Mouse (Mus musculus): ENCODE data around the gene H2al1d.
"Not testable (repeated sequence)": the region's sequence is repeated elsewhere in the genome, so short reads cannot be mapped to it uniquely, and the experiment has no call there.

The H2al1d gene

GRCm38 (mm10) chrX:11308524-11308923 lies at the start of gene H2al1d:
TSS of gene H2al1d (plus strand) at chrX:11308824.
- not testable (repeated sequence) for DNase-seq (ENCODE audit: low spot score)

DNA sequence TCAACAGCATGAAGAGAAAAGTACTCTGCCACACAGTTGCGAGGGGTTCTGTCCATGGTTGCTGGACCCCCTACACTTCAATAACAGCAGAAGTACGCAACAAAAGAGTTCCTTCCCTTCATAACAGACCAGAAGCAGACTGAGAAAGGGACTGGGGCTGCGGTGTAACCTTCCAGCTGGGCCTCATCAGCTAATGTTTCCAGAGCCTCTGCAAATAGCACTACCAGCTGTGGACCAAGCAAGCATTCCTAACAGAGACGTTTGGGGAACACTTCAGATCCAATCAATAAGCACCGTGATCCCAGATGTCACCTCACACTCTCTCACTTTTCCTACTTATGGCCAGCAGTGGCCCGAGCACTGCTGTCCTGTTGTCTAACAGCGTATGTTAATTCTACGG lies 43.7 kb upstream of the H2al1d start:
- DNase-seq (ENCODE audit: low spot score): no peak

DNA sequence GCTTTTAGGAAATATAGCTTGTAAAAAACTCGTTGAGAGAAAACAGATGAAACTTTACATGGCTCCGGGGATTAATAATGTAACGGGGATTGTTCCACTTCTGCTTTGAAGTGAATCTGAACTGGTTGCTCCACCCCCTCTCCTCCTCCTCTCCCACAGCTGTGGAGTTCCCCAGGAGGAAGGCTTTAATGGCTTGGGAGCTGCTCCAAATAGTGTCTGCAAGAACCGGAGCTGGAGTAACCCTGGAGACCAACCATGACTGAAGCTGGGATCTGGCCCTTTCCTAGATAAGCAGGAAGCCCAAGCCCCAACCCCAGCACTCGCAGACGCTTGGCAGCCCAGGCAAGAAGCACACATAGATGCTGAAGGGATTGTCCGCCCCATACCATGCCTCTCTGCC lies 40.8 kb upstream of the H2al1d start:
- no peak for DNase-seq (ENCODE audit: low spot score)

- DNase-seq (ENCODE audit: low spot score): no peak
These were observed 39.5 kb upstream of the H2al1d start for GRCm38 (mm10) chrX:11269074-11269473.

GRCm38 (mm10) chrX:11273190-11273589 lies 35.4 kb upstream of the H2al1d start:
- DNase-seq (ENCODE audit: low spot score): no peak

DNA sequence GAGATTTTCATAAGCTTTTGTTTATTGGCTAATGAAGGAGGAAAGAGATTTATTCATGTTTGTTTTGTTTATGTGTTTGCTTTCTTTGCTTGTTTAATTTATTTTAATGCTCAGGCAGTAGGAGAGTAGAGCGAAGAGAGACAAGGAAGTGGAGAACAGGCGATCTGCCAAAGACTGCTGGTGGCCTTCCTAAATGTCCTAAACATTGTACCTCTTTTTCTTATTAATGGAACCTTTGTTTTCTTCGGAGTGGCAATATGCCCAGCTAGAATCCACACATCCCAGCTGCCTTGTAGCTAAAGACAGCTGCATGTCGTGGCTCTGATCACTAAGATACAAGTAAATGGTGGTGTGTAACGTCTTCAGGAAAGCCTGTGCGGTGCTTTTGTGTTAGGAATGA lies 31.5 kb upstream of the H2al1d start:
- DNase-seq (ENCODE audit: low spot score): no peak

DNA sequence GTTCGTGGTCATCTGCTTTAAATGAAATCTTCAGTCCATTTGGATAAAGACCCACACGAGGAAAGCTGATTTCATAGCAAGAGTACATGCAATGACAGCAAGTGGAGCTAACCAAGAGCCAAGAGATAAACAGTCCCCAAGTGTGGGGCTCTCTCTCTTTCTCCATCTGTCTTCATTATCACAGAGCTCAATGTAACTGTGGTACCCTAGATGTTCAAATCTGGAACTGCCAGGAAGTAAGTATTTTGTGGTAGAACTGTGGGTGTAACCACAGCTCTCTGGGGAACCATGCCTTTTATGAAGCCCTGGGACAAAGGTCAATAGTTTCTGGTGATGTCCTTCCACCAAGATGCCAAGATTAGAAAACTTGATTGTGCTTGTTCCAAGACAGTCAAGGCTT lies 27.9 kb upstream of the H2al1d start:
- DNase-seq (ENCODE audit: low spot score): no peak

- DNase-seq (ENCODE audit: low spot score): no peak
These were observed 20.2 kb upstream of the H2al1d start for GRCm38 (mm10) chrX:11288306-11288882.

DNA sequence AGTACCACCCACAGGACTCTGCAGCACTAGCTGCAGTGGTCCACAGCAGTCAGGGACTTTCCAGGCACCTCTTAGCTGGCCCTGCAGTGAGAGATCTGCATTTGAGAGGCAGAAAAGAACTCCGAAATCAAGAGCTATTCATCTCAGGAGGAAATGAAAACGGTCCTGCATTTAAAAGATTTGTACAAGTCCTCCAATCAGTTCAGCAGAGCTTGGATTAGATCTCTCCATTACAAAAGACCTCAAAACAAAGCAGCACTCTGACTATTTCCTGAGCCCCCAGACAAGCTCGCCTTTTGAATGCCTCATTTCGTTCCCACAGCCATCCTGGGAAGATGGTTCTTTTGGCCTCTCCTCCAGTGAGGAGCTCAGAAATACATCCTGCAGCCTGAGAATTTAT lies 19.4 kb upstream of the H2al1d start:
- no peak for DNase-seq (ENCODE audit: low spot score)

GRCm38 (mm10) chrX:11298957-11299356 lies 9.7 kb upstream of the H2al1d start, which contains the start of gene H2al1a:
TSS of gene H2al1a (plus strand) at chrX:11299257.
- not testable (repeated sequence) for DNase-seq (ENCODE audit: low spot score)

GRCm38 (mm10) chrX:11302132-11302531 lies 6.5 kb upstream of the H2al1d start, which contains the start of gene H2al1b:
TSS of gene H2al1b (plus strand) at chrX:11302432.
- not testable (repeated sequence) for DNase-seq (ENCODE audit: low spot score)

- not testable (repeated sequence) for DNase-seq (ENCODE audit: low spot score)
These were observed 3.3 kb upstream of the H2al1d start, which contains the start of gene H2al1c for GRCm38 (mm10) chrX:11305355-11305754. TSS of gene H2al1c (plus strand) at chrX:11305655.

DNA sequence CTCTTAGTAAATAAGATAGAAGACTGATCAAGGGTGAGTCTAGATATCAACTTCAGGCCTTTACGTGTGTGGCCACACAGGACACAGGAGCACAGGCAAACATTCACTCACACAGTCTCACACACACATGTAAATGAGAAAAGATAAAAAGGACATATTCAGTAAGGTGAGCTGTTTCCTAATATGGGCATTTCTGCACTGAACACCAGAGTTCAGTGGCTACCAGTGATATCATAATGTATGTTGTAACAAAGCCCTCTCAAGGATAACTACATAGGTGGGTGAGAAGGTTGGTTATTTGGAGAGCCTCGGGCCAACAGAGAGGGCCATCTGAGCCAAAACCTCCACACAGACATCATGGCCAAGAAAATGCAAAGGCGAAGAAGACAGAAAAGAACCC lies 3.0 kb downstream of the H2al1d start, which contains the start of gene H2al1e:
TSS of gene H2al1e (plus strand) at position 301 of the 400 bp plus-strand sequence.
- DNase-seq (ENCODE audit: low spot score): not testable (repeated sequence)

DNA sequence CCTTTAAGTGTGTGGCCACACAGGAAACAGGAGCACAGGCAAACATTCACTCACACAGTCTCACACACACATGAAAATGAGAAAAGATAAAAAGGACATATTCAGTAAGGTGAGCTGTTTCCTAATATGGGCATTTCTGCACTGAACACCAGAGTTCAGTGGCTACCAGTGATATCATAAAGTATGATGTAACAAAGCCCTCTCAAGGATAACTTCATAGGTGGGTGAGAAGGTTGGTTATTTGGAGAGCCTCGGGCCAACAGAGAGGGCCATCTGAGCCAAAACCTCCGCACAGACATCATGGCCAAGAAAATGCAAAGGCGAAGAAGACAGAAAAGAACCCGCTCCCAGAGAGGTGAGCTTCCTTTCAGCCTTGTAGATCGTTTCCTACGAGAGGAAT lies 6.2 kb downstream of the H2al1d start, which contains the start of gene H2al1f:
TSS of gene H2al1f (plus strand) at position 301 of the 400 bp plus-strand sequence.
- not testable (repeated sequence) for DNase-seq (ENCODE audit: low spot score)

DNA sequence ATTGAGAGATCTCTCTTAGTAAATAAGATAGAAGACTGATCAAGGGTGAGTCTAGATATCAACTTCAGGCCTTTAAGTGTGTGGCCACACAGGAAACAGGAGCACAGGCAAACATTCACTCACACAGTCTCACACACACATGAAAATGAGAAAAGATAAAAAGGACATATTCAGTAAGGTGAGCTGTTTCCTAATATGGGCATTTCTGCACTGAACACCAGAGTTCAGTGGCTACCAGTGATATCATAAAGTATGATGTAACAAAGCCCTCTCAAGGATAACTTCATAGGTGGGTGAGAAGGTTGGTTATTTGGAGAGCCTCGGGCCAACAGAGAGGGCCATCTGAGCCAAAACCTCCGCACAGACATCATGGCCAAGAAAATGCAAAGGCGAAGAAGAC lies 9.3 kb downstream of the H2al1d start, which contains the start of gene H2al1g:
TSS of gene H2al1g (plus strand) at position 301 of the 400 bp plus-strand sequence.
- DNase-seq (ENCODE audit: low spot score): not testable (repeated sequence)

DNA sequence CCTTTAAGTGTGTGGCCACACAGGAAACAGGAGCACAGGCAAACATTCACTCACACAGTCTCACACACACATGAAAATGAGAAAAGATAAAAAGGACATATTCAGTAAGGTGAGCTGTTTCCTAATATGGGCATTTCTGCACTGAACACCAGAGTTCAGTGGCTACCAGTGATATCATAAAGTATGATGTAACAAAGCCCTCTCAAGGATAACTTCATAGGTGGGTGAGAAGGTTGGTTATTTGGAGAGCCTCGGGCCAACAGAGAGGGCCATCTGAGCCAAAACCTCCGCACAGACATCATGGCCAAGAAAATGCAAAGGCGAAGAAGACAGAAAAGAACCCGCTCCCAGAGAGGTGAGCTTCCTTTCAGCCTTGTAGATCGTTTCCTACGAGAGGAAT lies 12.6 kb downstream of the H2al1d start, which contains the start of gene H2al1h:
TSS of gene H2al1h (plus strand) at position 301 of the 400 bp plus-strand sequence.
- DNase-seq (ENCODE audit: low spot score): not testable (repeated sequence)

DNA sequence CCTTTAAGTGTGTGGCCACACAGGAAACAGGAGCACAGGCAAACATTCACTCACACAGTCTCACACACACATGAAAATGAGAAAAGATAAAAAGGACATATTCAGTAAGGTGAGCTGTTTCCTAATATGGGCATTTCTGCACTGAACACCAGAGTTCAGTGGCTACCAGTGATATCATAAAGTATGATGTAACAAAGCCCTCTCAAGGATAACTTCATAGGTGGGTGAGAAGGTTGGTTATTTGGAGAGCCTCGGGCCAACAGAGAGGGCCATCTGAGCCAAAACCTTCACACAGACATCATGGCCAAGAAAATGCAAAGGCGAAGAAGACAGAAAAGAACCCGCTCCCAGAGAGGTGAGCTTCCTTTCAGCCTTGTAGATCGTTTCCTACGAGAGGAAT lies 15.7 kb downstream of the H2al1d start, which contains the start of gene H2al1i:
TSS of gene H2al1i (plus strand) at position 301 of the 400 bp plus-strand sequence.
- not testable (repeated sequence) for DNase-seq (ENCODE audit: low spot score)

DNA sequence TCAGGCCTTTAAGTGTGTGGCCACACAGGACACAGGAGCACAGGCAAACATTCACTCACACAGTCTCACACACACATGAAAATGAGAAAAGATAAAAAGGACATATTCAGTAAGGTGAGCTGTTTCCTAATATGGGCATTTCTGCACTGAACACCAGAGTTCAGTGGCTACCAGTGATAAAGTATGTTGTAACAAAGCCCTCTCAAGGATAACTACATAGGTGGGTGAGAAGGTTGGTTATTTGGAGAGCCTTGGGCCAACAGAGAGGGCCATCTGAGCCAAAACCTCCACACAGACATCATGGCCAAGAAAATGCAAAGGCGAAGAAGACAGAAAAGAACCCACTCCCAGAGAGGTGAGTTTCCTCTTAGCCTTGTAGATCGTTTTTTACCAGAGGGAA lies 18.9 kb downstream of the H2al1d start, which contains the start of gene H2al1j:
TSS of gene H2al1j (plus strand) at position 301 of the 400 bp plus-strand sequence.
- not testable (repeated sequence) for DNase-seq (ENCODE audit: low spot score)

DNA sequence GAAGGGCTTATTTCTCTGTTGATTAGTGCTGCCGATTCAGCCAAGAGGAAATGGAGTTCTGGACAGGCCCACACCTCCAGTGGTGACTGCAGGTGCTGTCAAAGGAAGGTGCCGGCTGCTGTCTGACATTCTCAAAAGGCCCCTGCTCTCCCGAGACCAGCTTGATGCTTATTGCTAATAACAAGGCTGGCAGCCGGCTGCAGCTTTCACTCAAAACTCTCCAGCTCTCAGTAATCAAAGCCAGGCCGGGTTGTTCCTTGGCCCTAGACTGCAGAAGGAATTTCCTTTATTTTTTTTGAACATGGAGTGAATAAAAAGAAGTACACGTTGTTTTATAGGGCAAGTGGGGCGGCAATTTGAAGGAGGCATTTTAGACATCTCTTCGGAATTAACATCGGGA lies 37.1 kb downstream of the H2al1d start:
- DNase-seq (ENCODE audit: low spot score): peak; percentile 18

GRCm38 (mm10) chrX:11346756-11347155 lies 38.1 kb downstream of the H2al1d start:
- no peak for DNase-seq (ENCODE audit: low spot score)
